Mouse (Mus musculus): ENCODE measurements at regions not wholly inside any gene's neighbourhood (a gene's known extent, or its start where the extent isn't known, plus 50 kb on each side); places are given as distances from the start of the nearest gene placed in this dataset.

GRCm38 (mm10) chr4:54162308-54162707, 336.5 kb downstream of the Tmem38b start:
- TF ChIP-seq CTCF (IDR thresholded peaks at IDR 0.05; ENCODE audit: extremely low read depth, insufficient read depth, insufficient read length, insufficient replicate concordance): no peak
- no peak for TF ChIP-seq POLR2A (IDR thresholded peaks at IDR 0.05; ENCODE audit: low read depth, low read length)

Measured in spleen, adult 2 months (tissue).